Mouse (Mus musculus) CD8-positive naive resting alpha-beta T cell, adult 2 months (primary cell): Measurements from ENCODE around the gene Commd1.

Experiments
- DNase-seq, 2 experiments: peaks; one replicate each; pipeline ENCODE4 v3.0.0; 2022; ENCODE audit warnings: low read depth in 2 of 2, low spot score in 2 of 2

Gene Commd1

DNA sequence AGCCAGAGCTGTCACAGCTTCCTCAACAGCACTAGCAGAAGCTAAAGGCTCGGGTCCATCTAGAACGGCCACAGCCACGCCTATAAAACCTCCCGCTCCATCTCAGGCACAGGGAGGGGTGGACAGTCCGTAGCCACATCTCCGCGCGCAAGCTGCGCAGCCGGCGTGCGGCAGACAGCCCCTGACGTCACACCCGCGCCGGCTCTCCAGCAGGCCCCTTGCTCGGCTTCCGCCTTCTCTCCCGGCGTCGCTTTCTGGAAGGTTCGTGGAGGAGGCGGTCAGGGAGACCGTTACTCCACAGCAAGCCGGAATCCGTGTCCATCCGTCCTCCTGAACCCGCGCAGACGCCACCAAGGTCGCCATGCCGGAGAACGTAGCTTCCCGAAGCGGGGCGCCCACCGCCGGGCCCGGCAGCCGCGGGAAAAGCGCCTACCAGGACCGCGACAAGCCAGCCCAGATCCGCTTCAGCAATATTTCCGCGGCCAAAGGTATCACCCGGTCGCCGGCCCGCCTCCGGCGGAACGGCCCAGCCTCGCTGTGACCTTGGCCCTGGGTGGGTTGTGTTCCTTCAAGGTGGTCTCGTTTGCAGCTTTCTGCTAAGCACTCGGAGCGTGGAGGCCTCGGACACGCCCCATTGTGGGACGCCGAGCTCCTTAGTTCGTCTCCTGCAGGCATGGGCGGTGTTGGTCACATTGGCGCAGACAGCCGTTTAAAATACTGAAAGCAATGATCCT is 8.4 kb upstream of the Commd1 start, which contains the start of gene Cct4:
Cct4 (plus strand) TSS at position 127 of the 734 bp plus-strand sequence.
- DNase-seq, result peak; percentile 77 to 78

DNA sequence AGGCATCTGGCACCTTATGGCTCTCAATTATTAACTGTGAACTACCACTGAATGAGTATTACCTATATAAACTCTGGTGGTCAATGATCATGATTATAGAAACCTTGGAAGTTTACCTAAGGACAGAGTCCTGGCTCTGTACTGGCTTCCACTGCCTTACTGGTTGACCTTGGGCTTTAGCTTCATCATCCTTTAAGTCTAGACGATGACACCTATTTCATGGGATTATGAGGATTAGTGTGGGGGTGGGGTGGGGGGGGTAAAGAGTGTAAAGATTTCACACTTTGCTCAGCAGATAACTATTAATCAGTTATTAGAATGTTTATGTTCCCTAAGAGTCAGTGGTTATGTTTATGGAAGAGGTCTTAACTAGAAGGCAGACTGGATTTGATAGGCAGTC is 7.6 kb upstream of the Commd1 start:
- DNase-seq, result no peak

DNA sequence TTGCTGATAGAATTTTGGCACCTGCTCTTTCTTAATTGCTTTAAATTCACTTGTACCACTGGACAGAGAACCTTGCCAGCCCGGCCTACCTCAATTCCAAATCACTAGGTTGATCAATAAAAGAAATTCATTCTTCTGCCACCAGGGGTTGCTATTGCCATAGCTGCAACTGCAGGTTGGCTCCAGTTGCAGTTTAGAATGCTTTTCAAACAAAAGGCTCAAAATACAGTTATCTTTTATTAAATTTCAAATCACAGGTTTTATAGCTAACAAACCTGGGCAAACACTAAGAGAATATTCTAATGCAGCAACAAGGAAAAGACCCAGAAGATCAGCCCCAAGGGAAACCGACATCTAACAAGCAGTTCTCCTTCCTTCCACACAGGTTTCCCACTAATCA is 5.2 kb upstream of the Commd1 start:
- peak; percentile 50 to 71 for DNase-seq

DNA sequence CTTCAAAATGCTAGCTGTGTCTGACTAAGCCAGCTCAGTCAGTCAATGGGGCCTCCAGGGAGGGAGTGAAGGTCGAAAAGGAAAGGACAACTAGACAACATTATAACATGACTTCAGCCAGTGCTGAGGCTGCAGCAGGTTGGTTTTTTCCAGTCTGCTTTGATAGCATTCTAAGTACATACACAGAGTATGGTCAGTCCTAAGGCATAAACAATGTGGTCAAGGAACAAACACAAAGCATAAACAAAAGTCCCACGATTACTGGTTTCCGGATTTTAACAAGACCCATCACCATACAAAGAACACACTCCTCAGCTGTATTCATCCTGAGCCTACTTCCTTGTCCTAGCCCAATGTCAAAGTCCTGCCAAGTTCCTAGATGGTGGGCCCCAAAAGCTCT is 3.3 kb upstream of the Commd1 start:
- DNase-seq, result no peak

DNA sequence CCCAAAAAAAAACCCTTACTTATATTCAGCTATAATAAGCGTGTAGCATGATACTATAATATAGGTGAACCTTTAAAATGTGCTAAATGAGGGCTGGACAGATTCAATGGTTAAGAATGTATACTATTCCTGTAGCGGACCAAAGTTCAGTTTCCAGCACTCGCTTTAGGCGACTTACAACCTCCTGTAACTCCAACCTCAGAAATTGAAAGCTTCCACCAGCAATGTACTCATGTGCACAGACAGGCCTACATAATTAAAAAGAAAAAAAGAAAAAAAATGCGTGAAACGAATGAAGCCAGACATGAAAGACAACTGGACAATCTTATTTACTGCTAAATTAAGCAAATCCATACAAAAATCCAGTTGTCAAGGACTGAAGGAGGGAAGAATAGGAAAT is 664 bp upstream of the Commd1 start:
- DNase-seq, result no peak

DNA sequence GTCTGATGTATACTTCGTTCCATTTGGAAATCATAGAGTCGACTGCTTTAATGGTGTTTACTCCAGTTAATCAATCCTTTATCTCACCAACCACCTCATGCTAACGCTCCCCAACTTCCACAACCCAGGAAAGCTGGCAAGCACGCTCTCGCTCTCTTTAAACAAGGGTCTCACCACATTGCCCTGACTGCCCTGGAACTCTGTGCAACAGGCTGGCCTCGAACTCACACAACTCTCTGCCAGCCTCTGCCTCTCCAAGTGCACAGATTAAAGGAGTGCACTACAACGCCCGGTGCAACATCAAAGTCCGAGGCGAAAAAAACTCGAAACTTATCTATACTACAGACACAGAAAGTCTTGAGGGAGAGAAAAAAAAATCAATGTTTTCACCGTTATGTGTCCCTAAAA is 635 bp downstream of the Commd1 start:
- DNase-seq, result no peak

DNA sequence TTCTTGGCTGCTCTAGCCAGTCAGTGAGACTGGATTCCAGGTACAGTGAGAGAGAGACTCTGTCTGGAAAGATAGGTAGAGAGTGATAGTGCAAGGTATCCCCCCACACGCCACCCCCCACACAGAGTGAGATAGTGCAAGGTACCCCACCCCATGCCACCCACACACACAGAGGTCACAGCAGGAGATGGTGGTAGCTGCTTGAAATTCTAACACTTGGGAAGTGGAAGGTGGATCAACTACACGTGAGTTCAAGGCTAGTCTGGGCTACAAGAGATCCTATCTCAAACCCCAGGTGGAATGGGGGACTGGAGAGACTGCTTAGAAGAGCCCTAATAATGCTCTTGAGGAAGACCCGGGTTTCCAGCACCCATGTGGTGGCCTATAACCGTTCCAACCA is 1.1 kb downstream of the Commd1 start:
- DNase-seq, result no peak

DNA sequence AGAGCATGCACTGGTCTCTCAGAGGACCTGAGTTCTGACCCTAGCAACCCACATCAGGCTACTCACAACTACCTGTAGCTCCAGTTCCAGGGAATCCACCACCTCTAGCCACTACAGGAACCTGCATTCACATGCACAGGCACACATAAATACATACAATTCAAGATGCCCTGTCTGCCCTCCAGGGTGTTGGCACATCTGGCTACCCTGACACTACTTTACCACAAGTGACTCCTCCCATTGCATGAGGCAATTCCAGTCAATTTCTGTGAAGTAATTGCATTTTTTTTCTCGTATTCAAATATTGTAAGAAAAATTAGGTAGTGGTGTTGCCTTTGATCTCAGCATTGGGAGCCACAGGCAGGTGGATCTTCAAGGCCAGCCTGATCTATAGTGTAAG is 3.0 kb downstream of the Commd1 start:
- DNase-seq, result no peak

DNA sequence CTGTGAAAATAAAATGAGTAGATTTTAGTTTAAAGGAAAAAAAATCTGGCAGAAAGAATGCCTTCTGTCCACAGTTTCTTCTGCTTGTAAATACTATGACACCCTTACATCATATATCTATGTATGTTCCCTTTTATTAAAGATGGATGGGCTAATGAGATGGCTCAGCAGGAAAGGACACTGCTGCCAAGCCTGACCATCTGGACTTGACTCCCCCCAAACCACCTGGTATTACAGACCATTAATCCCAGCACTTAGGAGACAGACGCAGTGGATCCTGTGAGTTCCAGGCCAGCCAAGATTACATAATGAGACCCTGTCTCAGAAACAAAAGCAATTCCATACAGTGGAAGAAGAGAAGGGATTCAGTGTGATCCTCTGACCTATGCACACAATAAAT is 3.5 kb downstream of the Commd1 start:
- no peak for DNase-seq

DNA sequence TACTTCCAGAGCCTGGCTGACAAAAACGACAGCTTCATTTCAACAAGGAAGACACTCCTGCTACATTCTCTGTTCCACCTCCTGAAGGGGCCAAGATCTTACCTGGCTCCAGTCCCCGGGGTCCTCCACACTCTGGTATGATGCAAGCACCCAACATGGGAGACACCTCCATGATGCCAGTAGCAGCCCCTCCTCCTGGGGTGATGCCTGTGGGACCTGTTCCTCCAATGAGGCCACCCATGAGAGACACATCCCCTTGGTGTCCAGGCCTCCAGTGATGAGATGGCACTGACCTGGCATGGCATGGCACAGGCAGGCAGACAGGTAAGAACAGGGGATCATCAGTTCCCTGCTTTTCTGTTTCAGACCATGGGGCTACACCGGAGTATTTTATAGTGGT is 4.0 kb downstream of the Commd1 start:
- no peak for DNase-seq

DNA sequence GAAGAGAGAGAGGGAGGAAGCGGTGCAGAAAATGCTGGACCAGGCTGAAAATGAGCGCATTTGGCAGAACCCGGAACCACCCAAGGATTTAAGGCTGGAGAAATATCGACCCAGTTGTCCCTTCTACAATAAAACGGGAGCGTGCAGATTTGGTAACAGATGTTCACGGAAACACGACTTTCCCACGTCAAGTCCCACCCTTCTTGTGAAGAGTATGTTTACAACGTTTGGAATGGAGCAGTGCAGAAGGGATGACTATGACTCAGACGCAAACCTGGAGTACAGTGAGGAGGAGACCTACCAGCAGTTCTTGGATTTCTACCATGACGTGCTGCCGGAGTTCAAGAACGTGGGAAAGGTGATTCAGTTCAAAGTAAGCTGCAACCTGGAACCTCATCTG is 8.6 kb downstream of the Commd1 start:
- no peak for DNase-seq

DNA sequence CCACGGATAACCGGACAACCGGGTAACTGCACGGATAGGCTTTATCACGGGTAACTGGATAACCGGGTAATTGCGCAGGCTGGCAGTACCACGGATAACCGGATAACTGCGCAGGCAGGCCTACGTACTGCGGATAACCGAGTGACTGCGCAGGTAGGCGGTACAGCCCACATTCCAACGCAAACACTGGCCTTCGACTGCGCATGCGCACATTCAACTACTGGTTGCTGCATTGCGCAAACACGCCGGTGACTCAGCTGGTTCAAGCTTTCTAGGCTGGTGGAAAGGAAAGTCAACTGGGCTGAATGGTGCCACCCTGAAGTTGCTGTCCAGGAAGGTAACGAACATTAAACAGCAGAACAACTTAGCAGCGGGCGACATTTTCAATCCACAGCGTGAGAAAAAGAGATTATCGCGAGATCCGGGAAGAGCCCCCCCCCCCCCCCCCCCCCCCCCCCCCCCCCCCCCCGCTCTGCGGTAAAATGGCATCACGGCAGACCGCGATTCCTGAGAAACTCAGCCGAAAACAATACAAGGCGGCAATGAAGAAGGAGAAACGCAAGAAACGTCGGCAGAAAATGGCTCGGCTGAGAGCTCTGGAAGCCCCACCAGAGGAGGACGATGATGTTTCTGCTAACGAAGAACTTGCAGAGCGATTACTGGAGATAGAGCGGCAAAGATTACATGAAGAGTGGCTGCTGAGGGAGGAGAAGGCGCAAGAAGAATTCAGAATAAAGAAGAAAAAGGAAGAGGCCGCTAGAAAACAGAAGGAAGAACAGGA is 9.2 kb downstream of the Commd1 start:
- peak; percentile 72 to 75 for DNase-seq

DNA sequence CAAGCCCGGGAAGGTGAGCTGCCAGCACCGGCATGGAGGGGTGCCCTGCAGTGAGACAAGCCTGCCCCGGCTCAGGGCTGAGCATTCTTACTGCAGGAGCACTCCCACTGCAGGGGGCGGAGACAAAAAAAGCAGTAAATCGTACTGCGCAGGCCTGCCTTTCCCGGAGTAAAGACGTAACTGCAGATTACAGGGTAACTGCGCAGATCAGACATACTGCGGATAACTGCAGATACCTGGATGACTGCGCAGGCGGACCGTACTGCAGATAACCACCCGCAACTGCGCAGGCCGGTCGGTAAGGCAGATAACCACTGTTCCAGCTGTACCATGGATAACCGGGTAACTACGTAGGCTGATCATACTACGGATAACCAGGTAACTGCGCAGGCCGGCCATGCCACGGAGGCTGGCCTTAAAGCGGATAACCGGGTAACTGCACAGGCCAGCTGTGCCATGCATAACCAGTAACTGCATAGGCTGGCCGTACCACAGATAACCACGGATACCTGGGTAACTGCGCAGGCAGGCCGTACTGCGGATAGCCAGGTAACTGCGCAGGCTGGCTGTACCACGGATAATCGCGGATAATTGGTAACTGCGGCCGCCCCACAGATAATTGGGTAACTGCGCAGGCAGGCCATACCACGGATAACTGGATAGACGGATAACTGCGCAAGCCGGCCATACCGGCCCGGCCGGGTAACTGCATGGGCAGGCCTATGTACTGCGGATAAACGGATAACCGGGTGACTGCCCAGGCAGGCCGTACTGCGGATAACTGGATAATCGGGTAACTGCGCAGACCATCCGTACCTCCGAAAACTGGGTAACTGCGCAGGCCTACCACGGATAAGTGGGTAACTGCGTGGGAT is 10.1 kb downstream of the Commd1 start, which contains the start of gene Zrsr1:
Zrsr1 (plus strand) TSS at position 171 of the 875 bp plus-strand sequence.
- DNase-seq, result peak; percentile 58 to 62

DNA sequence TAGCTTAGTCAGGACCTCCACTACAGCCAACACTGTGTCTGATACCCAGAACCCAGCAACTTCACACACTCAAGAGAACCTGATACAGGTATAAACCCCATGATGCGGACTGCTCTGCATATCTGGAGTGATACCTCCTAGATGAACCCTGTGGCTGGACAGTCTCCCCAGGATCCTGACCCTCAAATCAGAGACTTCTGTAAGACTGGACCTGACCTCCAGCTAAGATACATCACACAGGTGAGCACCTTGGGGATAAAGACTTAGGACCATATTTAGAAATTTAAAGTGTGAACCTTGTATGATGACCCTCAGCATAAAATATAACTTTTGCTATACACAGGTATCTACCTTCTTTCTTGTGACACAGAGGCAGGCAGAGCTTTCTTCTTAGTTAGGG is 11.6 kb downstream of the Commd1 start:
- no peak for DNase-seq

DNA sequence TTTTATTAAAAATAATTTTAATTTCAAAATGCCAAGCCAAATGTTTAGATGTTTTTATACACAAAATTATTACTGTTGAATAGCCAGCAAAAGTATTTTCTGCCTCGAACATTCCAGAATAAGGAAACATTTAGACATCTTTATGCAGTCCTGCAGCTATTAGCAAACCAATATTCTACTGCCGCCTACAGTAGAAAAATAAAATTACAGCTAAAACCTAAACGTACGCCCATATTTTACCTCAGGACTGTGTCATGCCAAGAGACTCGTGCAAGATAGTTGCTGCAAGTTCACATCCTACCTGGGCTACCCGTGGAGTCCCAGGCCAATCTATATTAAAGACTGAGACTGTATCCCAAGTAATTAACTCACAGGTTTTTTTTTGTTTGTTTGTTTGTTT is 12.7 kb downstream of the Commd1 start:
- DNase-seq, result peak in 1 of 2 experiments; percentile 48

DNA sequence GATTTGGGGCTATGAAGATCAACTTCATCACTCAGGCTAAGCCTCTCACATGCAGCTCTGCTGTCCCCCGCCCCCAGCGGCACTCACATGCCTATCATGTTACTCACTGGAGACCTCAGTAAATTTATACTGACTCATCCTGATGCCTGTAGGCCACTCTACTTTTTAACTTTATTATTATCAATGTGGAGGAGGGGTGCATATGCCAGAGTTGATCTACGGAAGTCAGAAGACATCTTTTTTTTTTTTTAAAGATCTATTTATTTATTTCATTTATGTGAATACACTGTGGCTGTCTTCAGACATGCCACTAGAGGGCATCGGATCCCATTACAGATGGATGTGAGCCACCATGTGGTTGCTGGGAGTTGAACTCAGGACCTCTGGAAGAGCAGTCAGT is 16.7 kb downstream of the Commd1 start:
- DNase-seq, result peak in 1 of 2 experiments; percentile 18

DNA sequence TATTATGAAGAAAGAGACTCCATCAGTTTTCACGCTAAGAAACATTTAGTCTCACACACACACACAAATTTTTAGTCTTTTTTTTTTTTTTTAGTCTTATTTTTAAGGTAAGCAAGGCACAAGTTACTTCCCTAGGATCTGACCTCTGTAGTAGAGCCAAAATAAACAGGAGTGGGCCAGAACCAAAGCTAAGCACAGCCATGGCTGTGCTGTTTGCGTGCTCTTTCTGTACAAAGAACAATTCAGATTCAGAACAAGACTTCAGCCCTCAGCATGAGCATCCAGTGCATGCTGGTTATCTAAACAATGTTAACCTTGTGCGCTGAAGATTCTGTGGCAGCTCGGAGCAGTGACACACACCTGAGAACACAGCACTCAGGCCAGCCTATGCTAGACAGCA is 17.8 kb downstream of the Commd1 start:
- no peak for DNase-seq

DNA sequence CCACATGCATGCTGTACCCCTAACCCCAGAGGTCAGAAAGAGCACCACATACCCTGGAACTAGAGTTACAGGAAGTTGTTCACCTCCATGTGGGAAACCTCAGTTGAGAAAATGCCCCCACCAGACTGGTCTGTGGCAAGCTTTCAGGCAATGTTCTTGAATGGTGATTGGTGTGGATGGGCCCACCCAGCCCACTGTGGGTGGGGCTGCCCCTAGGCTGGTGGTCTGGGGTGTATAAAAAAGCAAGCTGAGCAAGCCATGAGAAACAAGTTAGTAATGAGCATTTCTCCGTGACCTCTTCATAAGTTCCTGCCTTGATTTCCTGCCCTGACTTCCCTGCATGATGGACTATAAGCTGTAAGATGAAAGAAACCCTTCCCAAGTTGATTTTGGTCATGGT is 20.1 kb downstream of the Commd1 start:
- no peak for DNase-seq

DNA sequence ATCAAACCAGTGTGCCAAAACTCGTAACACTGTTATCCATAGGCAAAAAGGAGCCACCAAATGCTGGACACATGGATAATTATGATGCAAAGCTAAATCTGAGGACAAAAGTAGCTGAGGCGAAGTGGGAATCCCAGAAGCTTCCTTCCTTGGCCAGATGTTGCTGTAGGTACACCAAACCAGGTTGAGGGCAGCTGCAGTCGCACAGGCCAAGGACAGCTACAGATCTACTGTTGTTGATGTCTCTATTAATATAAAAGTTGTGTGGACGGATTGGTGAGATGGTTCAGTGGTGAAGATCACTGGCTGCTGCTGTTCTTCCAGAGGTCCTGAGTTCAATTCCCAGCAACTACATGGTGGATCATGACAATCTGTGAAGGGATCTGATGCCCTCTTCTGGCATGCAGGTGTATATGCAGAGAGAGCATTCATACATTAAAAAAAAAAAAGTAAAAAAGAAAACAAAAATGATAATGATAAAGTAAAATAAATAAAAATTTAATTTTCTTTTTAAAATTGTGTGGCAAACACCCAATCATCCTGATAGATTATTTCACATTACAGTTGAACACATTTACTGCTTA is 24.3 kb downstream of the Commd1 start:
- DNase-seq, result no peak

DNA sequence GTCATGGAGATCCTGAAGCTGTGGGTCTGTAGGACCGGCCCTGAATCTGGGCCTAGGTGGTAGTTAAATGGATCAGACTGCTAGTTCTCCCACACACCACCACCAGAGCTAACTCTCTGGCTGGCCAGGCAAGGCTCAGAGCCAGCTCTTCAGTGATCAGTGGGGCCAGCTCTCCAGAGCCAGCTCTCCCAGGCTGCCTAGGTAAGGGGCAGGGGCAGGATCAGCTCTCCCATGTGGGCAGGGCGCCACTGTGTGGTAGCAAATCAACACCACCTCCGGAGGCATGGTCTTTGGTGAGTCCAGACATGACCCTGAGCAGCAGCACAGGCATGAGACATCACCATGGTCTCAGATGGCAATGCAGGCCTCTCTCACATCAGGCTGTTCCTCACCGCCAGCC is 25.4 kb downstream of the Commd1 start:
- DNase-seq, result no peak

DNA sequence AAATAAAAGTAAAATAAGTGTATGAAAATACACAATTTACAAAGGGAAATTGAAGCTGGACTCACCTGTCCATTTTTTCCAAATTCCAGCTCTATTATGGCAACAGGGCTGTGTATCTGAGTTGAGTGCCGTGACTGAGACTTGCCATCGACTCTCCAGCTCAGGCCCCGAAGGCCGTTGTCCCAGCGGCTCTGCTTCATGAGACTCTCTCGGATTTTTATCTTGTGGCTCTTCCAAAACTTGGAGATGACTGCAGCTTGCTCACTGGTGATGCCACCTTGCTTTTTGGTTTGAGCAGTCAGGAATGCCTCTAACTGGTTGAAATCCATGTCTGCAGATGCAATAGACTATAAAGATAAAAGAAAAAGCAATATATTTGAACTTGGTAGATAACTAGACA is 25.8 kb downstream of the Commd1 start:
- DNase-seq, result no peak
